Mouse (Mus musculus): ENCODE measurements at regions not wholly inside any gene's neighbourhood (a gene's known extent, or its start where the extent isn't known, plus 50 kb on each side); places are given as distances from the start of the nearest gene placed in this dataset.

GRCm38 (mm10) chr13:89463746-89464145 is 75.8 kb upstream of the Hapln1 start:
- H3K4me2 ChIP-seq (ENCODE audit: low read depth, low read length): no peak overlapping the region
- WGBS (ENCODE audit: insufficient replicate concordance): 74% methylated on average over 4 of the region's 4 CpGs
- H3K9me3 ChIP-seq (ENCODE audit: low read length): no peaks in the 10 kb centered on the region
- TF ChIP-seq CTCF (IDR thresholded peaks at IDR 0.05; ENCODE audit: low read depth): no peak
- ATAC-seq: no peak
- no peaks in the 10 kb centered on the region for H3K36me3 ChIP-seq (replicated peaks; ENCODE audit: insufficient read depth, low read length)
- H3K27ac ChIP-seq (ENCODE audit: low read depth): no peak overlapping the region
- no peaks in the 10 kb centered on the region for H3K27me3 ChIP-seq (ENCODE audit: insufficient read depth, low read length)
- DNase-seq: no peak
- no peak overlapping the region for H3K9ac ChIP-seq (replicated peaks)
- H3K4me1 ChIP-seq (ENCODE audit: insufficient read depth): no peaks in the 10 kb centered on the region
- H3K4me3 ChIP-seq (ENCODE audit: low read depth, low read length): no peak overlapping the region
